ENCODE assay signal across 9 mouse cellular contexts in genomic region chr5:148697631-148698368, GRCm38 (mm10).
DNase-seq lines count a peak whose midpoint lies in the region; ATAC-seq lines count a peak whose summit lies in the region.
"Had no signal": no experiment of that assay in that cellular context is flagged by ENCODE, and none has a peak within 500 bp of the region (broad histone marks: within the 10 kb centered on the region; RNA-seq: fewer than 3 reads in every experiment).

No protein-coding gene starts in this region.

- H3K4me3 ChIP-seq in heart, embryonic 15.5 days = no peak overlapping the region
- no peak overlapping the region for H3K4me3 ChIP-seq in lung, embryonic 15.5 days
- no peak overlapping the region for H3K4me3 ChIP-seq in limb, embryonic 10.5 days

- no peak for ATAC-seq in heart, embryonic 15.5 days (replicated peaks; ENCODE audit: insufficient number of reproducible peaks, insufficient read depth, low FRiP score, low read depth)
- ATAC-seq in lung, embryonic 15.5 days (ENCODE audit: borderline replicate concordance, extremely low read depth, low FRiP score, low TSS enrichment) = no peak

- 62% methylated on average over 22 of the region's 22 CpGs for WGBS in heart, embryonic 15.5 days
- WGBS in lung, embryonic 15.5 days = 54% methylated on average over 22 of the region's 22 CpGs
- 83% methylated on average over 22 of the region's 22 CpGs for WGBS in limb, embryonic 10.5 days

- H3K4me2 ChIP-seq in heart, embryonic 15.5 days = no peak overlapping the region
- no peak overlapping the region for H3K4me2 ChIP-seq in lung, embryonic 15.5 days

- H3K27ac ChIP-seq in heart, embryonic 15.5 days = peak overlapping the region; percentile 25; the same call in 1 of the 2 replicates
- peak overlapping the region; percentile 32 for H3K27ac ChIP-seq in lung, embryonic 15.5 days
- 0 out of 2 replicates have a peak overlapping the region, but pooled peaks have one; percentile 19 for H3K27ac ChIP-seq in limb, embryonic 10.5 days

- peak; percentile 44 to 73 for DNase-seq in adrenal gland, adult (ENCODE audit: inconsistent age in 2 of 2, low spot score in 1 of 2)
- DNase-seq in adrenal gland, postnatal 25 days = no peak
- no peak for DNase-seq in heart, adult 9 months (ENCODE audit: low spot score in 2 of 2)
- no peak for DNase-seq in lung, adult 18-20 months
- DNase-seq in limb, embryonic 10.5 days (ENCODE audit: low spot score) = no peak
- DNase-seq in urinary bladder, postnatal 10 days (ENCODE audit: low spot score) = no peak
- DNase-seq: kidney, postnatal 14 days had no signal

- H3K27me3 ChIP-seq in heart, embryonic 15.5 days = no peaks in the 10 kb centered on the region
- no peaks in the 10 kb centered on the region for H3K27me3 ChIP-seq in lung, embryonic 15.5 days
- H3K27me3 ChIP-seq in limb, embryonic 10.5 days (ENCODE audit: low read depth, poor library complexity, severe bottlenecking) = no peaks in the 10 kb centered on the region

- no peaks in the 10 kb centered on the region for H3K36me3 ChIP-seq in heart, embryonic 15.5 days
- no peaks in the 10 kb centered on the region for H3K36me3 ChIP-seq in lung, embryonic 15.5 days
- H3K36me3 ChIP-seq in limb, embryonic 10.5 days = no peaks in the 10 kb centered on the region

- H3K9ac ChIP-seq in heart, embryonic 15.5 days = no peak overlapping the region
- no peak overlapping the region for H3K9ac ChIP-seq in lung, embryonic 15.5 days

- H3K4me1 ChIP-seq in heart, embryonic 15.5 days (replicated peaks) = 0 out of 2 replicates have a peak, but pooled peaks cover 3% of the 10 kb centered on the region
- H3K4me1 ChIP-seq in lung, embryonic 15.5 days = peaks cover 17% of the 10 kb centered on the region
- H3K4me1 ChIP-seq in limb, embryonic 10.5 days = peaks cover 43% of the 10 kb centered on the region

- no peaks in the 10 kb centered on the region for H3K9me3 ChIP-seq in heart, embryonic 15.5 days (replicated peaks)
- H3K9me3 ChIP-seq in lung, embryonic 15.5 days = no peaks in the 10 kb centered on the region
- no peaks in the 10 kb centered on the region for H3K9me3 ChIP-seq in limb, embryonic 10.5 days (replicated peaks)

Comparison
In these comparisons a context has a peak if more than half of its experiments do, and no peak if none do; other contexts are left out.
1. DNase-seq: peak in adrenal gland, adult (2 of 2); none in adrenal gland, postnatal 25 days (single experiment), heart, adult 9 months (0 of 2), lung, adult 18-20 months (0 of 2), limb, embryonic 10.5 days (single experiment) and urinary bladder, postnatal 10 days (single experiment).
2. Peak in every context shown above with its lines, with median percentiles within 50 percentile points of each other: H3K27ac ChIP-seq.